Mouse (Mus musculus): Measurements from ENCODE around the gene Snrnp200. TPM values are rescaled to one million over a fixed set of nuclear protein-coding genes. Genes with fewer than 3 reads are reported as not detected.

The Snrnp200 gene
- polyA plus RNA-seq (2017; shearing (Covaris generic)), result 10 to 100 TPM; 40.1 to 72.2 TPM

GRCm38 (mm10) chr2:127207547-127208451 is at the start of gene Snrnp200, which contains the start of gene 1810024B03Rik:
Gene Snrnp200 (plus strand): TSS chr2:127208386.
Gene 1810024B03Rik (minus strand): TSS chr2:127208280.

GRCm38 (mm10) chr2:127247592-127248333 is 39.6 kb downstream of the Snrnp200 start, which contains the start of the genes Ciao1 and Tmem127:
Gene Ciao1 (minus strand): TSS chr2:127247816.
Gene Tmem127 (plus strand): TSS chr2:127247908.

DNA sequence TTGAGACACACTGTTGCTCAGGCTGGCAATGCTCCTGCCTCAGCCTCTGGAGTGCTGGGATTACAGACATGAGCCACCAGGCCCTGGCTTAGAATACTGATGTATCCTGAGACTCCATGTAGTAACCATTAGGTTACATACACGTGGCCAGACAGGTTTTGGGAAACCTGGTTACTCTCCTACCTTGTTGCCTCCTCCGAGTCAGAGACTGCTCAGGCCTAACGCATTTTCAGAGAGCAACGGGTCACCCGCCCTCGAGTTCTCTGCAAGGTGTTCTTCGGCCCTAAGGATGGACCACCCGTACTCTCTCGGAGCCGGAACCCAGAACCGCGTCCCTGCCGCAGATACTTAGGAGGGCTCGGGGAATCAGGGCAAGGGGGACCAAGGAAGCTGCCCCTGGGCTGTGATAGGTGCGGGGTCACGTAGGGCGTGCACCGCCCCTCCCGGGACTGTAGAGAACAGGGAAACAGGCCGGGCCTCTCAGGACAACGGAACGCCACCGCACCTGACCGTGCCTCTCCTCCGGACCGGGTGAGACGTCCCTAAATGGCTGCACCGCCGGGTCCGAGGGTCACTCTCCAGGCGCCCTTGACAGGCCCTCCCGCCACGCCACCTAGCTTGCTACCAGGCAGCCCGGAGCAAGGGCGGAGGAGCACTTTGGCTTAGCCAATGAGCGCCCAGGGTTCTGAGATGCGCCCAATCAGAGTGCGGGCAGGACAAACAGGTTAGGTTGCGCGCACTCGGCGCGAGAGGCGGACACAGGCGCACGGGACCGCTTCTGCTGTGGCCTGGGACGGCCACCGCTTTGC is 61.5 kb downstream of the Snrnp200 start, which contains the start of gene Stard7:
Gene Stard7 (plus strand): TSS at position 728 of the 809 bp plus-strand sequence.

Other genes starting within 250 kb of the Snrnp200 start
- 10 to 100 TPM; 13.7 to 15.9 TPM for gene Ap4e1, start 199.7 kb upstream of the Snrnp200 start, polyA plus RNA-seq (2017; shearing (Covaris generic))
- 10 to 100 TPM; 81.4 to 92.6 TPM for gene Blvra, start 137.7 kb upstream of the Snrnp200 start, polyA plus RNA-seq (2017; shearing (Covaris generic))
- gene Ncaph, start 74.4 kb upstream of the Snrnp200 start, polyA plus RNA-seq (2017; shearing (Covaris generic)), result 10 to 100 TPM; 19.1 to 20.0 TPM
- 1 to 10 TPM; 6.7 to 7.8 TPM for gene Itpripl1, start 64.9 kb upstream of the Snrnp200 start, polyA plus RNA-seq (2017; shearing (Covaris generic))
- 1 to 10 TPM in 1 of 2 experiments, under 1 TPM in 1; 0.57 to 1.4 TPM for gene 1810024B03Rik, start 106 bp upstream of the Snrnp200 start, polyA plus RNA-seq (2017; shearing (Covaris generic))
- gene Ciao1, start 39.4 kb downstream of the Snrnp200 start, polyA plus RNA-seq (2017; shearing (Covaris generic)), result 10 to 100 TPM; 70.5 to 83.6 TPM
- 10 to 100 TPM; 30.2 to 49.1 TPM for gene Tmem127, start 39.5 kb downstream of the Snrnp200 start, polyA plus RNA-seq (2017; shearing (Covaris generic))
- gene Stard7, start 61.8 kb downstream of the Snrnp200 start, polyA plus RNA-seq (2017; shearing (Covaris generic)), result 100 to 1,000 TPM in 1 of 2 experiments, 10 to 100 TPM in 1; 63.9 to 105 TPM
- gene Dusp2, start 127.8 kb downstream of the Snrnp200 start, polyA plus RNA-seq (2017; shearing (Covaris generic)), result 100 to 1,000 TPM; 263 to 563 TPM
- under 1 TPM; 0.17 to 0.42 TPM for gene Astl, start 130.3 kb downstream of the Snrnp200 start, polyA plus RNA-seq (2017; shearing (Covaris generic))
- gene Adra2b, start 154.8 kb downstream of the Snrnp200 start, polyA plus RNA-seq (2017; shearing (Covaris generic)), result under 1 TPM in 1 of 2 experiments, not detected in 1; 0.15 TPM
- under 1 TPM in 1 of 2 experiments, not detected in 1; 0.97 TPM for gene Gpat2, start 216.8 kb downstream of the Snrnp200 start, polyA plus RNA-seq (2017; shearing (Covaris generic))
- 10 to 100 TPM; 36.5 to 37.9 TPM for gene Fahd2a, start 236.2 kb downstream of the Snrnp200 start, polyA plus RNA-seq (2017; shearing (Covaris generic))